Mouse (Mus musculus): ENCODE measurements at regions not wholly inside any gene's neighbourhood (a gene's known extent, or its start where the extent isn't known, plus 50 kb on each side); places are given as distances from the start of the nearest gene placed in this dataset.

GRCm38 (mm10) chr8:17767441-17768007, 1210.5 kb downstream of the Defb40 start:
- Histone ChIP-seq H3ac (ENCODE audit: control insufficient read depth, insufficient read length) (no peak overlapping the region), H3K4me2 (ENCODE audit: low read depth) (no peak overlapping the region), H3K79me2 (ENCODE audit: control insufficient read depth, insufficient read depth) (no peaks in the 10 kb centered on the region), H3K36me3 (ENCODE audit: control insufficient read depth, insufficient read depth) (no peaks in the 10 kb centered on the region), H3K27me3 (ENCODE audit: control insufficient read depth, insufficient read depth, insufficient read length) (no peaks in the 10 kb centered on the region), H3K4me3 (no peak overlapping the region)
- TF ChIP-seq POLR2AphosphoS2 (IDR thresholded peaks at IDR 0.05; ENCODE audit: insufficient read length, low read depth) (no peak), REST (IDR thresholded peaks at IDR 0.05; ENCODE audit: insufficient read depth, insufficient read length) (no peak), POLR2A (IDR thresholded peaks at IDR 0.05; ENCODE audit: insufficient read length, low read depth) (no peak), MYOD1 (IDR thresholded peaks at IDR 0.05; ENCODE audit: control insufficient read depth in 1 of 3, insufficient read length in 2 of 3, low read depth in 2 of 3) (no peak), USF1 (IDR thresholded peaks at IDR 0.05; ENCODE audit: low read depth) (no peak), MAX (IDR thresholded peaks at IDR 0.05; ENCODE audit: low read depth) (no peak), TCF12 (IDR thresholded peaks at IDR 0.05; ENCODE audit: insufficient read depth, poor library complexity, severe bottlenecking) (no peak), E2F4 (IDR thresholded peaks at IDR 0.05; ENCODE audit: insufficient read depth) (no peak), CEBPB (IDR thresholded peaks at IDR 0.05; ENCODE audit: insufficient read depth, poor library complexity, severe bottlenecking) (no peak), MYOG (IDR thresholded peaks at IDR 0.05; ENCODE audit: control insufficient read depth in 1 of 3, insufficient read depth in 1 of 3, insufficient read length in 2 of 3, low read depth in 2 of 3) (no peak), SRF (IDR thresholded peaks at IDR 0.05; ENCODE audit: control insufficient read depth, insufficient read length, low read depth) (no peak), TCF3 (IDR thresholded peaks at IDR 0.05; ENCODE audit: insufficient read length, low read depth) (no peak)

- TF ChIP-seq REST (IDR thresholded peaks at IDR 0.05; ENCODE audit: insufficient read depth, insufficient read length) (no peak), MAX (IDR thresholded peaks at IDR 0.05; ENCODE audit: low read depth) (no peak), MYOD1 (IDR thresholded peaks at IDR 0.05; ENCODE audit: control insufficient read depth in 1 of 3, insufficient read length in 2 of 3, low read depth in 2 of 3) (no peak), CEBPB (IDR thresholded peaks at IDR 0.05; ENCODE audit: insufficient read depth, poor library complexity, severe bottlenecking) (no peak)
- no peak overlapping the region for H3ac ChIP-seq (ENCODE audit: control insufficient read depth, insufficient read length)
- H3K27me3 ChIP-seq (ENCODE audit: control insufficient read depth, insufficient read depth, insufficient read length), result no peaks in the 10 kb centered on the region
- H3K79me2 ChIP-seq (ENCODE audit: control insufficient read depth, insufficient read depth), result no peaks in the 10 kb centered on the region
- no peak overlapping the region for H3K4me3 ChIP-seq
- H3K4me2 ChIP-seq (ENCODE audit: low read depth), result no peak overlapping the region
- no peaks in the 10 kb centered on the region for H3K36me3 ChIP-seq (ENCODE audit: control insufficient read depth, insufficient read depth)
Measured at GRCm38 (mm10) chr8:17724672-17725071, 1253.4 kb downstream of the Defb40 start.

DNA sequence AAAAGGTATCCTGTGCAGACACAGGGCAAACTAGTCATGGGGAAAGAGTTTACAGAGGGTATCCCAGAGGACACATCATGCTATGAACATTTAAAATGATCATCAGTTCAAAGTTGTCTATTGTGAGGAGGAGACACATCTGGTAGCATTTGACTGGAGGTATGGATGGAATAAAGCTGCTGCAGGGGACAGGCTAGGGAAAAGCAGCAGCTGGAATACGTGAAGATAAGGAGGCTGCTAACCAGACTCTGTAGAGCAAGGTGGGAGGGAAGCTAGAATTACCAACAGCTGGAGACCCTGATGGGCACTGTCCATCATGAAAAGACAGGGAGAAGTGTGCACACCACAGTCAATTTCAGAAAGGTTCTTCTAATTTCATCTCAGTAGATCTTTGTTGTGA, 1268.9 kb downstream of the Defb40 start:
- no peak overlapping the region for H3K4me2 ChIP-seq (ENCODE audit: low read depth)
- TF ChIP-seq TCF12 (IDR thresholded peaks at IDR 0.05; ENCODE audit: insufficient read depth, poor library complexity, severe bottlenecking) (no peak), POLR2AphosphoS2 (IDR thresholded peaks at IDR 0.05; ENCODE audit: insufficient read length, low read depth) (no peak), MYOG (IDR thresholded peaks at IDR 0.05; ENCODE audit: control insufficient read depth in 1 of 3, insufficient read depth in 1 of 3, insufficient read length in 2 of 3, low read depth in 2 of 3) (no peak), USF1 (IDR thresholded peaks at IDR 0.05; ENCODE audit: low read depth) (no peak), MYOD1 (IDR thresholded peaks at IDR 0.05; ENCODE audit: control insufficient read depth in 1 of 3, insufficient read length in 2 of 3, low read depth in 2 of 3) (no peak), REST (IDR thresholded peaks at IDR 0.05; ENCODE audit: insufficient read depth, insufficient read length) (no peak), SRF (IDR thresholded peaks at IDR 0.05; ENCODE audit: control insufficient read depth, insufficient read length, low read depth) (no peak), CEBPB (IDR thresholded peaks at IDR 0.05; ENCODE audit: insufficient read depth, poor library complexity, severe bottlenecking) (no peak), MAX (IDR thresholded peaks at IDR 0.05; ENCODE audit: low read depth) (no peak), TCF3 (IDR thresholded peaks at IDR 0.05; ENCODE audit: insufficient read length, low read depth) (no peak), POLR2A (IDR thresholded peaks at IDR 0.05; ENCODE audit: insufficient read length, low read depth) (no peak), E2F4 (IDR thresholded peaks at IDR 0.05; ENCODE audit: insufficient read depth) (no peak)

DNA sequence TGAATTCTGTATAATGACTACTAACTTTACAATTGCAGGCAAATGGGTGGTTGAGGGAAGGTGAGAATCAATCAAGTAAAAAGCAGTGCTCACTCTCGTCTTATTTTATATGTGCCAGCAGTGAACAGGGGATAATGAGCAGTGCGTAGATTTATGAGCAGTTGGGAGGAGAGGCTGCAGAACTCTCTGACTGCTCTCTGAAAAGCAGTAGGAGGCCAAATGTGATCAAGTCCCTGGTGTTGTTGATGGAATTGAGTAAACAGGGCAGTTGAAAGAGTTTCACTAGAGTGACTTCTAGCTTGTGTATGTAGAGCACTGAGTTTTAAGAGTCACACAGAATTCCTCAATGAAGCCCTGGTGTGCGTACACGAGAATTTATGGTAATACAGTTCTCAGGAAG, 1269.6 kb downstream of the Defb40 start:
- Histone ChIP-seq H3K4me2 (ENCODE audit: low read depth) (no peak overlapping the region), H3K79me2 (ENCODE audit: control insufficient read depth, insufficient read depth) (no peaks in the 10 kb centered on the region), H3K4me3 (no peak overlapping the region), H3K27me3 (ENCODE audit: control insufficient read depth, insufficient read depth, insufficient read length) (no peaks in the 10 kb centered on the region), H3K36me3 (ENCODE audit: control insufficient read depth, insufficient read depth) (no peaks in the 10 kb centered on the region), H3ac (ENCODE audit: control insufficient read depth, insufficient read length) (no peak overlapping the region)
- TF ChIP-seq TCF3 (IDR thresholded peaks at IDR 0.05; ENCODE audit: insufficient read length, low read depth), result no peak

More for the DNA sequence above, 1268.9 kb downstream of the Defb40 start:
- H3K27me3 ChIP-seq (ENCODE audit: control insufficient read depth, insufficient read depth, insufficient read length), result no peaks in the 10 kb centered on the region
- no peaks in the 10 kb centered on the region for H3K36me3 ChIP-seq (ENCODE audit: control insufficient read depth, insufficient read depth)
- no peaks in the 10 kb centered on the region for H3K79me2 ChIP-seq (ENCODE audit: control insufficient read depth, insufficient read depth)
- no peak overlapping the region for H3K4me3 ChIP-seq
- H3ac ChIP-seq (ENCODE audit: control insufficient read depth, insufficient read length), result no peak overlapping the region

DNA sequence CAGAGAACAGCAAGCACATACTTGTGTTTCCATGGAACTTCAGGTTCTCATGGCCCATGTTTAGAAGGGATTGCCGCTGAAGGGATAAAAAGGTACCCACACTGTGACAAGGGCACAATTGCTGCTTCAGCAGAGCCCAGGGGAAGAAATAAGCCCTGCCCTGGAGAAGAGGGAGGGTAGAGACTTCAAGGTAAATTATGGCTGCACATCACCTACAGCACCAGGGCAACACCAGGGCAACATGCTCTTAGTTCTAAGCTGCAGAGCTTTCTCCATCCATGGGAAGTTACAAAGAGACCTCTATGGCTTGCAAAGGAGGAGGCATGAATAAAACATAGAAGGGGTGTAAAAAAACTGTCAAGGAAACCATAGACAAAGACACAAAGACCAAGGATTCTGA, 1273.8 kb downstream of the Defb40 start:
- Histone ChIP-seq H3K79me2 (ENCODE audit: control insufficient read depth, insufficient read depth) (no peaks in the 10 kb centered on the region), H3K27me3 (ENCODE audit: control insufficient read depth, insufficient read depth, insufficient read length) (no peaks in the 10 kb centered on the region), H3K36me3 (ENCODE audit: control insufficient read depth, insufficient read depth) (no peaks in the 10 kb centered on the region), H3ac (ENCODE audit: control insufficient read depth, insufficient read length) (no peak overlapping the region), H3K4me3 (no peak overlapping the region), H3K4me2 (ENCODE audit: low read depth) (no peak overlapping the region)
- TF ChIP-seq TCF3 (IDR thresholded peaks at IDR 0.05; ENCODE audit: insufficient read length, low read depth) (no peak), MAX (IDR thresholded peaks at IDR 0.05; ENCODE audit: low read depth) (no peak), POLR2A (IDR thresholded peaks at IDR 0.05; ENCODE audit: insufficient read length, low read depth) (no peak), USF1 (IDR thresholded peaks at IDR 0.05; ENCODE audit: low read depth) (no peak), CEBPB (IDR thresholded peaks at IDR 0.05; ENCODE audit: insufficient read depth, poor library complexity, severe bottlenecking) (no peak), MYOD1 (IDR thresholded peaks at IDR 0.05; ENCODE audit: control insufficient read depth in 1 of 3, insufficient read length in 2 of 3, low read depth in 2 of 3) (no peak), POLR2AphosphoS2 (IDR thresholded peaks at IDR 0.05; ENCODE audit: insufficient read length, low read depth) (no peak), SRF (IDR thresholded peaks at IDR 0.05; ENCODE audit: control insufficient read depth, insufficient read length, low read depth) (no peak), MYOG (IDR thresholded peaks at IDR 0.05; ENCODE audit: control insufficient read depth in 1 of 3, insufficient read depth in 1 of 3, insufficient read length in 2 of 3, low read depth in 2 of 3) (no peak), REST (IDR thresholded peaks at IDR 0.05; ENCODE audit: insufficient read depth, insufficient read length) (no peak), E2F4 (IDR thresholded peaks at IDR 0.05; ENCODE audit: insufficient read depth) (no peak), TCF12 (IDR thresholded peaks at IDR 0.05; ENCODE audit: insufficient read depth, poor library complexity, severe bottlenecking) (no peak)
